Mouse (Mus musculus): ENCODE results near the gene Cab39l. TPM values are rescaled to one million over a fixed set of nuclear protein-coding genes. Genes with fewer than 3 reads are reported as not detected.

Gene Cab39l
- polyA plus RNA-seq, 1 experiment from 2014 or later: 22.4 TPM

Other genes with a start within 250 kb of the Cab39l start
- gene Rcbtb1, start 239.8 kb upstream of the Cab39l start, polyA plus RNA-seq (2015; fragmentation: Nextera tagmentation; extraction: Ambion mirVana): 49.9 and 57.4 TPM in 2 replicates
- not detected in 2 replicates for gene Gm6904, start 180.8 kb upstream of the Cab39l start, polyA plus RNA-seq (2015; fragmentation: Nextera tagmentation; extraction: Ambion mirVana)
- not detected in 2 replicates for gene Phf11a, start 143.4 kb upstream of the Cab39l start, polyA plus RNA-seq (2015; fragmentation: Nextera tagmentation; extraction: Ambion mirVana)
- gene Phf11b, start 99.6 kb upstream of the Cab39l start, polyA plus RNA-seq (2015; fragmentation: Nextera tagmentation; extraction: Ambion mirVana): 0.24 TPM in 1 of 2 replicates, not detected in the other
- 0.07 and 0.41 TPM in 2 replicates for gene Phf11d, start 75.5 kb upstream of the Cab39l start, polyA plus RNA-seq (2015; fragmentation: Nextera tagmentation; extraction: Ambion mirVana)
- gene Phf11c, start 45.6 kb upstream of the Cab39l start, polyA plus RNA-seq (2015; fragmentation: Nextera tagmentation; extraction: Ambion mirVana): 0.10 and 0.21 TPM in 2 replicates
- gene Setdb2, start 88 bp upstream of the Cab39l start, polyA plus RNA-seq (2015; fragmentation: Nextera tagmentation; extraction: Ambion mirVana): 6.0 and 7.3 TPM in 2 replicates
- 31.8 and 33.6 TPM in 2 replicates for gene Cdadc1, start 157.0 kb downstream of the Cab39l start, polyA plus RNA-seq (2015; fragmentation: Nextera tagmentation; extraction: Ambion mirVana)
- gene Shisa2, start 184.3 kb downstream of the Cab39l start, polyA plus RNA-seq (2015; fragmentation: Nextera tagmentation; extraction: Ambion mirVana): 4.7 and 5.9 TPM in 2 replicates